Mouse (Mus musculus) granulocyte monocyte progenitor cell, adult 5-6 weeks (primary cell): ENCODE measurements around the gene Tbc1d8. TPM values are rescaled to one million over a fixed set of nuclear protein-coding genes. Genes with fewer than 3 reads are reported as not detected.
A peak's percentile ranks its signal among the peaks of the same experiment; 100 is the strongest.

ENCODE experiments used
- ATAC-seq: replicated peaks from 2 replicates; pipeline ENCODE4 v1.8.0; 2016; ENCODE audit warnings: mild to moderate bottlenecking, moderate TSS enrichment, inconsistent platforms; ENCODE audit not compliant: poor library complexity, severe bottlenecking
- total RNA-seq, 2 experiments: library from RNA; stranded (forward) in 1 of 2; stranded (reverse) in 1 of 2; fragments of 200-712, 200-1000 nt in 1 of 2; fragments of >200 nt in 1 of 2; fragmentation: Nextera tagmentation in 1 of 2; gene quantifications; 2 replicates each; pipeline ENCODE4 v1.2.3; 2014 to 2017

The Tbc1d8 gene
- total RNA-seq, 2 experiments from 2014 or later = 9.7 to 44.5 TPM

DNA sequence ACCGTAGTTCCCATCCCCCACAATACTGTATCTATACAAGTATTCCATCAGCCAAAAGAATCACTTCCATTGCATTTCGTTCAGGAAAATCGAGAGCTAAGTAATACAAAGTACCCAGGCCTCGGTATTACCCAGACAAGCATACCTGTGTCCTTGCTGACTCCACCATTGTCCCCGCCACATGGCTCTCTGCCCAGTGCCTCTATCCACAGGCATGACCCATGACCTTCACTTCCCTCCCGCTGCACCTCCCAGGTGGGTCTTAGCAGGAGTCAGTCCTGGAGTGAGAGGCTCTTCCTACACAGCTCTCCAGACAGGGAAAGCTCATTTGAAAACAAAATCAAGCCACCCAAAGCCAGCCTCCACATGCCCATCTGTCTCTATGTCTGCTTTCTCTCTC is 70.4 kb downstream of the Tbc1d8 start:
- no peak; the same call in 1 of the 2 replicates for ATAC-seq

DNA sequence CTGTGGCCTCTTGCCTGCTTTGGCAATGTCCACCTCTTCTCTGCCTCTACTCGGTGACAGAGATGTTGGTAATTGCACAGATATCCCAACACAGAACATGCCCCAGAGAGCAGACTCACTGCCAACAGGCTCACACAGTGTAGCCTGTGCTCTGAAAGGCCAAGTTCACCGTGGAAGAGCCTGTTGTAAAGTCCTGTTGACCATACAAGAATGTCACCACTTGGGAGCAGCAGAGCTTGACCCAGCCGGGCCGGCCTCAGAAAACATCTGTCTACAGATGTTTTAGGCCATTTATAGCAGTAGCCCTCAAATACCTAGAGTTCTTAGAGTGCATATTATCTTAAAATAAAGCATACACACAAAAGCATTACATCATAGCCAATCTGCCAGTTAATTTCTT is 71.4 kb downstream of the Tbc1d8 start:
- no peak for ATAC-seq

DNA sequence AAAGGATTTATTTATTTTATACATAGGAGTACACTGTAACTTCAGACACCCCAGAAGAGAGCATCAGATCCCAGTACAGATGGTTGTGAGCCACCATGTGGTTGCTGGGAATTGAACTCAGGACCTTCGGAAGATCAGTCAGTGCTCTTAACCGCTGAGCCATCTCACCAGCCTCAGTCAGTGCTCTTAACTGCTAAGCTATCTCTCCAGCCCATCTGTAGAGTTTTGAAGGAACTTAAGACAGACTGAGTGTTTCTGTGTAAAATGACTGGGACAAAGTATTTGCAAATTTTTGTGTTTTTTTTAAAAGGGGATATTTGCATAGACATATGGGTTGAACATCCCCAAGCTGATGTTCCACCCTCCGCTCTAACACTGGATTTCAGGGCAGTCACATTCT is 78.4 kb downstream of the Tbc1d8 start:
- ATAC-seq = no peak

DNA sequence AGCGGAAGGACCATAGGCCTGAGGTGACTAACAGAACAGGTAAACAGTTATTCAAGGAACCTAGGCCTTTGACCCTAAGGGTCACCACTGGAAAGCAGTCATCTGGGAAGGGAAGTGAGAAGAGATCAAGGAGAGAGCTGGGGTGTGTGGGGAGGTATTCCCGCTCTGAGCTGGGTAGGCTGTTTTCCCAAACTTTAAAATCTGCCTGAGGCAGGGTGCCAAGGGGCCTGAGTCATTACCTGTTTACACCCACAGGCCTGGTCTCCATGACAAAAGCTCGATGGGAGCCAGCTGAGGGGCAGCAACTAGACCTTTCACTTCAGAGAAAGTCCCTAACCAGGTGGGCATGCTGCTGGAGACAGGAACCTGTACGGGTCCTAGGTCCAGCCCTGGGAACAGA is 79.3 kb downstream of the Tbc1d8 start:
- ATAC-seq = no peak

DNA sequence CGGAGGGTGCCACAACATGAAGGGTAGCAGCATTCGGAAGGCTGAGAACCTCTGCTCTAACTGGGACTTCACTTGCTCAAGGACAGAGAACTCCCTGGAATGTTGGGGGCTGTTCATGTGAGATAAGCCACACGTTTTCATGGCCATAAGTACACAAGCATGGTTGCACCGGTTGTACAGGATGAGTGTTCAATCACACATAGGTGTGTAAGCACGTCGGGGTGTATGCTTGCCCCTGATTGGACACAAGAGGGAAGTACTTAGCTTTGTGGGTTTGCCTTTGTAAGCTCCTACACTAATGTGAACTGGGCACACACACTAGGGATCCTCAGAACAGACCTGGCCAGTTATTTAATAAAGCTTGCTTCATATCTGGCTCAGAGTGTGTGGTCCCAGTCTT is 80.3 kb downstream of the Tbc1d8 start:
- ATAC-seq = no peak

DNA sequence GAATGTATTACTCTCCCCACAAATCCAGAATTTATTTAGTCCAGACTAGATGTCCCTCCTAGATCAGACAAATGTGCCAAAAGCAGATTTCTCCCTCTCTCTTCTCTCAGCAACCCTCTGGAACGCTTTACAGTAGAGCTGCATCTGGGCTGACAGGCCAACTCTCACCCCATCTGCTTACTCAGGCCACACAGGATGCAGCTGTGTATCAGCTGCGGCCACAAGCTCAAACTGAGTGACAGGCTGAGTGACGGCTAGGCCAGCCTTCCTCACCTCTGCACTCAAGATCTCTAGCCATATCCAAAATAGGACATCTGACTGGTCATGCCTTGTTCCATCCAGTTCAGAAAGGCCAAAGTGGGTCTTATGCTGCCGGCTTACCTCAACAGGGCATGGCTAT is 82.2 kb downstream of the Tbc1d8 start:
- peak; percentile 69 for ATAC-seq

DNA sequence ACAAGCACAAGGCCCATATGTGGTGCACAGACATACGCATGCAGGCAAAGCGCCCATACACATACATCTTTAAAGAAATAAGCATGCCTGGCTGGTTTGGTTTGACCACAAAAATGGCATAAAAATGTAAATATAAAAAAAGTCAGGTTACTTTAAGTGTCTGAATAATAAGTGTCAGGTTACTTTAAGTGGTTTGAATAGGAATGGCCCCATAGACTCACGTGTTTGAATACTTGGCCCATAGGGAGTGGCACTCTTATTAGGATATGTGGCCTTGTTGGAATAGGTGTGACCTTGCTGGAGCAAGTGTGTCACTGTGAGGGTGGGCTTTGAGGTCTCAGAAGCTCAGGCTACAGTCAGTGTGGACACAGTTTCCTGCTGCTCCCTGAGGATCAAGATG is 83.9 kb downstream of the Tbc1d8 start:
- ATAC-seq = no peak

DNA sequence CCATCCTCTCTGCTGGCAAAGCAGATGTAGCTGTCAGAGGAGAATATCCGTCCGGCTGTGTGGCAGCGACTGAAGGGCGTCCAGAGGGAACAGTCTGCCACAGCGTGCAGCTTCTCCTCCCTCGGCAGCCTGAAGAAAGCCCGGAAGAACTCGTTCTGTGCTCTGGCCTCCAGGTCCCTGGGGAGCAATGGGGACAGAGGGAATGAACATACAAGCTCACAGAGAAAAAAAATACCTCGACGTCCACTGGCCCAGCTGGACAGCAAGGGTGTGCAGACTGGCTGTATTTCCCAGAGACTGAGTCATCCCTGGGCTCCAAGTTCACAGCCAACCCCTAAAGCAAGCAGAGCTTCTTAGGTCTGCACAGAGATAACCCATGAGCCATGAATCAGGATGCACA is 84.5 kb downstream of the Tbc1d8 start:
- no peak for ATAC-seq

DNA sequence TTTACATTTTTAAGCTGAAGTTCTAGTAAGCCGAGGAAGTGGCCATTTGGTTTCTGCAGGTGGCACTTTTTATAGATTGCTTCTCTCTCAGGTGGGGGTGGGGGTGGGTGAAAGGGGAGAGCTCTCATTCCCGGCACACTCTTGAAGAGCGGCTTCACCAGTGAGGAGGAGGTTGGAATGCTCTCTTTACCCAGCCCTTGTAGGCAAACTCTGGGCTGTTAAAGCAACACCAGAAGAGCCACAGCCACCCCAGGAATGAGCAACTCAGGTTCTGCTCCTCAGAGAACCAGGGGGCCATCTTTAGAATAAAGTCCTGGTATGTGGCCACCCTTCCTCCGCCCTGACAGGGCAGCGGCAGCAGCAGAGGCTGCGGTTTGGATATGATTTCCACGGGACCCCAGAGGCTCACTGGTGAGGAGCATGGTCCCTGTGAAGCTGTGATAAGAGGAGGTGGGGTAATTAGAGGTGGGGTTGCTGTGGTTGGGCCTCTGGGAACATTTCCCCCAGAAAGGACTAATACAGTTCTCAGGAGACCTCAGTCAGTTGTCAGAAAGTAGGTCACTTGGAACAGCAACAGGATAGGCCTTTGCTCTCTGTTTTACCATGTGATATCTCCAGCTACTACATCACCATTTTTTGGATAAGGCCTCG is 85.2 kb downstream of the Tbc1d8 start:
- no peak for ATAC-seq

DNA sequence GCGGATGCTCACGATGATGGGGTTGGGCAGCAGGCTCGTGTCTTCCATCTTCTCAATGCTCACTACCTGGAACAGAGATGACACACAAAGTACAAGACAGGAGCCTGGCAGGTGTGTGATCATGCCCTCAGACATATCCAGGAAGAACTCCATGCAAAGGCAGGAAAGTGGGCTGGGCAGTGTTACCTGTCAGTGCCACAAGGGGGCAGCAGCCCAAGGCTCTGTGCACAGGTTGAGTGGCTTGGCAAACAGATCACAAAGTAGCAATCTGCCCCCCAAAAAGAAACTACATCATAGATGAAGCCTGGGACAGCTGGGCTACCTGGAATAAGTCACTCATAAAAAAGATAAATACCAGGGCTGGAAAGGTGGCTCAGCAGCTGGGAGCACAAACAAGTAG is 86.4 kb downstream of the Tbc1d8 start:
- peak; percentile 64 for ATAC-seq

DNA sequence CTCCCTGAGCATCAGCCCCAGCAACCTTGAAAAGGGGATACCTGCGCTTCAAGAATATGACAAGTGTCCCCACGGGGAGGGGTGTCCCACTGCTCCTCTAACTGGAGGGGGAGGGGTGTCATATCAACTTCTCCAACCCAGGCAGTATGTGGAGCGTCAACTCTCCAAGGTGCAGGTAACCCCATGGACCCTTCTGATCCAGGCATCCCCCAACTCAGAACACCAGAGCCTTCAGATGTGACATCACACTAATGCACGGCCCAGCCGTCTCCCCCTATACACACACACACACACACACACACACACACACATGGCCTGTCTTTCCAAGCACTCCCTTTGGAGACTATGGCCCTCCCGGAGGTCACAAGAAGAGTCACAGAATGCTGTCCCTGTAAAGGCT is 86.9 kb downstream of the Tbc1d8 start:
- ATAC-seq = no peak

DNA sequence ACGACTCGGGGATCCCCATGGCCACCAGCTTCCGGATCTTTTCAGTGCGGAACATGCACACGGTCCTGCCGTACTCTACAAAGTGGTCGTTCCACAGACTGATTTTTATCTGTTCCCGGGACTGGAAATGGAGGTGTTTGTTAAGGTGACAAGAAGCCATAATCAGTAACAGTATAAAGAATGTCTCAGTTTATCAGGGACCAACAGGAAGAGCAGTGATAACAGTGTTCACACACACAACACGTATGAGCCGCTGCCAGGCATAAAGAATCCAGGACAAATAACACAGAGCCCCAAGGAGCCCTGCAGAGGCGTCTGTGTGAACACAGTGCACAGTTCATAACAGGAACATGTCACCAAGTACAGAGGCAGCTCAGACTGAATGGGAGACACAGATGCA is 89.2 kb downstream of the Tbc1d8 start:
- no peak for ATAC-seq

DNA sequence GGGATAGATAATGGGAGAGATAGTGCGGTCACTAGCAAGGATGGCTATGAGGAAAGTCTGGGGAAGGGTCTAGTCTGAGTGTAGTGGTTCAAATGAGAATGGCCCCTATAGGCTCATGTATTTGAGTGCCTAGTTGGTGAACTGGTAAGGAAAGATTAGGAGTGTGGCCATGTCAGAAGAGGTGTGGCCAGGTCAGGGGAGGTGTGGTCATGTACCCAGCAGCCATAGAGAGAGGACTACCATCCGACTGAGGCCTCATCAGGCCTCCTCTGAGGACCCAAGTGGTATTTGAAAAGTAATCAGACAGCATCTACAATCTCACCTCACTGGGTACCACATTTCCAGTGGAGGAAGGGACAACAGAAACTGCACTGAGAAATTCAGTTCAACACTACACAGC is 90.4 kb downstream of the Tbc1d8 start:
- no peak for ATAC-seq

DNA sequence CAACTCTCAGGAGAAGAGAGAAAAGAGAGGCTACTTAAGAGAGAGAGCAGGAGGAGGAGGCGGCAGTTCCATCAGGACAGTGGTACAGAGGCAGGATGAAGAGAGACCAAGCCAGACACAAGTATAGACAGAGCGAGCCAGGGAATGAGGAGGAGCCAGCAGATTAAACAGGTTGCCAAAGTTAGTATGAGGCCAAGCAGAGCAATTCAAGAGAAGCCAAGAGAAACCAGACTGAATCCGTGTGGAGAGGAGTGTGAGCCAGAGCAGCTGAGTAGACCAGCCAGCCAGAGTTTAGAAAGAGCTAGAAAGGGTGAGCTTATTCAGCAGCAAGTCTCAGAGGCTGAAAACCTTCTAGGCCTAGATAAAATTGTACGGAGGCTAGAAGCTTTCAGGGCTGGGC is 91.1 kb downstream of the Tbc1d8 start:
- ATAC-seq = no peak

DNA sequence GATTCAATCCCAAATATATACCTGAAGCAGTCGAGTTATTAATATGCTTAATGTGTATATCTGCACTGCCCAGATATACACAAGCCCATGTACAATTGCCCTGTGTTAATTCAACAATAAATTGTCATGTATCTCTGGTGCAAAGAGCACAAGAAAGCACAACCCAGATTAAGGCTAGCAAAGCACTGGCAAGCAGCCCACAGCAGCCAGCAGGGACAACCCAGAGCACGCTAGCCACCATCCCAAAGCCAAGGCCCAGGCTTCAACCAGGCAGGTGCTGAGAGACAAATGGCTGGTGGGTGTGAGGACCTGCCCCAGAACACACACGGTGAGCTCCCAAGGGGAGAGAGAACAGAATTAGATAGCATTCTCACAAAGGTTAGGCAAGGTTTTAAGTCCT is 92.1 kb downstream of the Tbc1d8 start:
- ATAC-seq = no peak

DNA sequence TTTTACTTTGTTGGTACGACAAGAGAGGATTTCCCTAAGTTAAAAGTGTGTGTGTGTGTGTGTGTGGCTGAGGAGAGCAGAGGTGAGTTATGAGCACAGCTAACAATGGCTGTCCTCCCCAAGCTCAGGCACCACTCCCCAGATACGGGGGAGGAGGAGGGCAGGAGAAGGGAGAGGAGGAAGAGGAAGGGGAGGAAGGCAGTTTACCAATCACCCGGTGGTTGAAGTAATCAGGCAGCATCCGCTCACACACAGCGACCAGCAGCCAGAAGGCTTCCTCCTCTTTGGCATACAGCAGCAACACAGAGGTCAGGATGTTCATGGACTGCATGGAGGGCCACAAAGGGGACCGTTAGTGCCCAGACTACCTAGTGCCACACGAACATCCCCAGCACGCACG is 93.6 kb downstream of the Tbc1d8 start:
- ATAC-seq = peak; percentile 54

DNA sequence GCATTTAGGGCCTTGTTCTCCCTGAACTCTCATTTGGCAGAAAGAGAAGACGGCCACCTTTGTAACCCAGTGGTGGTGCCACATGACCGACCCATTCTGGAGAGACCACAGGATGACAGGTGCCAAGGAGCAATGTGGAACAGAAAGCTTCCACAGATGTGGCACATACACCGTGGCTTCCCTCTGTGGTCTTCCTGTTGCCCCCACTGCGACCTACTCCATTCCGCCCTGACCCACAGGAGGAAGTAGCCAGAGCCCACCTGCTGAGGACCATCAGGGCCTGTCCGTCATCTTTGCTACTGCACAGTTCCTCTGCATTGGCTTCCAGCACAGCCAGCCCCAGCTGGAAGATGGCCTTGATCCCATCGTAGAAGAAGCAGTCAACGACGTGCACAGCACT is 97.5 kb downstream of the Tbc1d8 start:
- peak; percentile 45 for ATAC-seq

DNA sequence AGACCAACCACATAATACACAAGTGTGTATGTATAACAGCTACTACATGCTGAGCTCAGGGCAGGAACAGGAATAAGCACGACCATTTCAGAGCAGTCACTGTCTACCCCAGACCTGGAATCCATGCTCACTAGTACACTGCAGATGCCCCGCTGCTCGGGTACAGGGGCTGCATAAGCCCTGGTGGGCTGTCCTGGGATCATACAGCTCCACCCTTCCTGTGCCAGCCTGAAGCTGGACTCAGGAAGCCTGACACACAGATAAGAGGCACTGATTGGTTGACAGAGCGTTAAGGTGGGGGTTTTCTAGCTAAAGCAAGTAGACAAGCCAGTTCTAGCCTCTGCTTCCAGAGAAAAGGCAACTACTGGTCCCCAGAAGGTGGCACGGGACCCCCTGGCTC is 99.5 kb downstream of the Tbc1d8 start:
- ATAC-seq = no peak

DNA sequence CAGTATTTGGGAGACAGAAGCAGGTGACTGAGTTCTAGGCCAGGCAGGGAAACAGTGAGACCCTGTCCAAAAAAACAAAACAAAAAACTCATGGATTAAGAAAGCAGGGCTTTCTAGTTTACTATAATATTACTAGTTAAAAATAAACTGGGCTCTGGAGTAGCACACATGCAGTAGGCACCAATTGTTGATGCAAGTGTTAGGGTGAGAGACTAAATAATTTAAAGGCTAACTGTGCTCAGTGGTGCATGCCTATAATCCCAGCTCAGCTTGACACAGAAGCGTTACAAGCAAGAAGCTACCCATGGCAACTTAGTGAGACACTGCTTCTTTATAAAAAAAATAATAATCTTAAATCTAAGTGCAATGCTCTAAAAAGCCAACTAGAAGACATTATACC is 100.0 kb downstream of the Tbc1d8 start:
- no peak for ATAC-seq

DNA sequence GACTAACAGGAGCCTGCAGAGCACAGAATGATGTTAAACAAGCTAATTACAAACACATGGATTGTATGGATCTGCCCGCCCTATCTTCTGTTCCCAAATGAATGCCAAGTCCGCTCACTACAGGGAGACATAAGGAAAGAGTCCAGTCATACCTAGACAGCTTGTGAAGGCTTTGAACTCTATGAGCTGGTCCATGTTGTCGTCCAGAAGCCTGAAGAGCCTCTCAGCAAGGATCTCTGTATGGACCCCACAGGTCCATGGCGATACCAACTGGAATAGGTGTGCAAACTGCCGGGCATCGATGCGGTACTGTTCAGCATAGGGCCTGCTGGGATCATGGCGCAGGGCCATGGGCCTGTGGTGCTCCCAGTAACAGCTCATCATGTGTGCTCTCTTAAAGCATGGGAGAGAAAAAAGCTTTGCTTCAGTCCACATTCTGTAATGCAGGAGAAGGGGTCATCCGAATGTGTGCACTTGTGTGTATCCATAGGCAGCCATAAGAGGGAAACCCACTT is 101.8 kb downstream of the Tbc1d8 start:
- no peak for ATAC-seq

DNA sequence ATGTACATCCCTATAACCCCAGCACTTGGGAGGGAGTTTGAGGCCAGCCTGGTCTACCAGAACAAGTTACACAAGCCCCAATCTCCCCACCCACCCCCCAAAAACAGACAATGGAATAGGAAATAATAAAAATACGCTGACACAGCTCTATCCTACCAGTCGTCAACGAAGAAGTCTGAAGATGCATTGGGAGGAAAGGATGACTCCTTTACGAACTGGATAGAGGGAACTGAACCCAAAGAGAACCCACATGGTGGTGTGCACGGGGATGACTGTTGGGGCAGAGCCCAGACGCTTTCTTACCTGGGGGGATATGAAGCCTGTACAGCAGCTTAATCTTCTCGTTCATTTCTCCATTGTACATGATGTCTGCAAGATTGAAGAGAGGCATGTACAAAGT is 102.4 kb downstream of the Tbc1d8 start:
- ATAC-seq = no peak

DNA sequence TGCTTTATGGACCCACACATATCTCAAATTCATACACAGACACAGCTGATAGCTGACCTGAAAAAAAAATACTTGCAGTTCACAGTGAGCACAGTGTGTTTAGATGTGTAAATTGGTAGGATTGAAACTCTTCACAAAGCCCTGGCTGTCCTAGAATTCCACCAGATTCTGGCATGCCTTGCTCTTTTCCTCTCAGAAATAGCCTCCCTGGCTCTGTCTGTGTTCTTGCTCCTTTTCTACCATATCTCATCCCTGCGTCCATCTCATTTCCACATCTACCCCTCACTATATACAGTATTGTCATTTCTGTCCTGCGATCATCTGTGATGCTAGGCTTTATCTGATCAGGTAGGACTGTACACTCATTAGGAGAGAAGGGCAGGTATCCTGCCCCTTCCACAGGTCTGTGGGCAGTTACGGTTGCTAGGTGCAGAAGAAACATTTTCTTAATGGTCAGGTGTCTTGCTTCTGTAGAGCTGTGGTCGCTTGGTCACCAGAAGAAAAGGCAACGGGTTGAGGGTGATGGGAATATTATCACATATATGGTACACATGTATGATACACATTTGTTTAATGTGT is 104.2 kb downstream of the Tbc1d8 start:
- ATAC-seq = no peak
